Mouse (Mus musculus) left cerebral cortex, adult 11 months (tissue): ENCODE measurements at regions not wholly inside any gene's neighbourhood (a gene's known extent, or its start where the extent isn't known, plus 50 kb on each side); places are given as distances from the start of the nearest gene placed in this dataset.

Experiments used
- DNase-seq: peaks from one replicate; pipeline ENCODE4 v3.0.0; 2022; ENCODE audit warnings: low spot score

- peak; percentile 34 for DNase-seq
These were observed 67.1 kb upstream of the Gabrg2 start for GRCm38 (mm10) chr11:42067788-42068187.

GRCm38 (mm10) chr11:42051567-42051966, 50.9 kb upstream of the Gabrg2 start:
- DNase-seq: peak; percentile 14
